Mouse (Mus musculus) ES-Bruce4 (cell line): Measurements from ENCODE around the gene Rad54l2.

Experiments used
- CTCF ChIP-seq: IDR thresholded peaks from one replicate; pipeline ENCODE4 v1.8.1; 2011; ENCODE audit warnings: low read depth, low read length
- EP300 ChIP-seq: IDR thresholded peaks from 2 replicates; pipeline ENCODE4 v1.6.1; 2011; ENCODE audit warnings: low read depth, low read length; ENCODE audit not compliant: insufficient read depth
- POLR2A ChIP-seq: IDR thresholded peaks from one replicate; pipeline ENCODE4 v1.8.1; 2011; ENCODE audit warnings: low read length; ENCODE audit not compliant: insufficient read depth

DNA sequence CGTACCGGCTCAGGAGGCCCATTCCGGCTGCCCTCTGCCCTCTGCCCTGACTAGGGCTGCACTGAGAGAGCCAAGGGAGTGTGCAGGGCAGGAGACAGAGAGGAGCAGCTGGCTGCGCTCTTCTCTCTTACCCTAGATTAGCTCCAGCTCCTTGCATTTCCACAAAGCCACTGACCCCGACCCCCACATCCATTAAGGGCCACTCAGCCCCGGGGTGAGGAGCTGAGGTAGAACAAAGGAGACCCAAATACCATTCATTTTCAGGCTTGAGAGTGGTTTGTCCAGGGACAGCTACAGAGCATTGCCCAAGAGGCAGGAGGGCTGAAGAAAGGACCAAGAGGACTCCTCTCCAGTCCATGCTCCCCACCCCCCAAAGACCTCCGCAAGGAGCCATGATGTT lies 129.6 kb downstream of the Rad54l2 start:
- TF ChIP-seq POLR2A (no peak), CTCF (no peak), EP300 (no peak)
